Mouse (Mus musculus): ENCODE data around the gene Tnn. TPM values are rescaled to one million over a fixed set of nuclear protein-coding genes. Genes with fewer than 3 reads are reported as not detected.

Gene Tnn
- polyA plus RNA-seq, 1 experiment from 2014 or later: not detected

DNA sequence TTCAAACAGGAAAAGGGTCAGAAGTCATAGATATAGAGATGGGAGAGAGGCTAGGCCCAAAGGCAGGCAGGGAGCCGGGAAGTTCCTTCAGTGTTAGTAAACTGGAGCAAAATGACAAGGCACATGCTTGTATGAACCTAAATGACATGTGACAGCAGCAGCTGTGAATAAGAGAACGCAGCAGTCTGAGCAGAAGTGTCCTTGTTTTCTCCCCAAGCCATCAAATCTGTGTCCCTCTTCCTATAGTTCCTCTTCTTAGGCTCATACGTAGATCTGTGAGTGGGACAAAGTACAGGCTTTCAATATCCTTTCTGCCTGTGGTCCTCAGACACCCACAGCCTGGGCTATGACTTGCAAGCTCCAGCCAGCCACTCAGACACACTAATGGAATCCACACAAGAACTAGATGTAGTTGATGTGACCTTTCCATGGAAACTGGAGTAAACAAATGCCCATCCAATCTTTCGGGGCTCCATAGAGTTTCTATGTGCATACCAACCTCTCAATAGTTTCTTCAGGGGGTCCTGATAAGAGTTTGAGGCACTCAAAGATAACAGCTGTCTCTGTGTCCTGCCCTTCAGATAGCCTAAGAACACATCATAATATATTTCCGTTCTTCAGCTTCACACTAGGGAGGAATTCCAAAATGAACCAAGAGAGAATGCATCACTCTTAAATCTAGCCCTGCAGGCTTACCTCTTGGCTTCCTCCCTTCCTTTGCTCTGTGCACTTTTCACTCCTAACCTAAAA lies 104.1 kb downstream of the Tnn start:
- H3K27ac ChIP-seq: no peak overlapping the region
- no peaks in the 10 kb centered on the region for H3K27me3 ChIP-seq (replicated peaks)
- H3K36me3 ChIP-seq (replicated peaks): no peaks in the 10 kb centered on the region
- peaks cover 2% of the 10 kb centered on the region for H3K4me1 ChIP-seq
- no peak overlapping the region for H3K9ac ChIP-seq
- ATAC-seq (replicated peaks): no peak
- WGBS: 86% methylated on average over 5 of the region's 5 CpGs
- no peak overlapping the region for H3K4me2 ChIP-seq
- no peaks in the 10 kb centered on the region for H3K9me3 ChIP-seq
- H3K4me3 ChIP-seq: no peak overlapping the region

DNA sequence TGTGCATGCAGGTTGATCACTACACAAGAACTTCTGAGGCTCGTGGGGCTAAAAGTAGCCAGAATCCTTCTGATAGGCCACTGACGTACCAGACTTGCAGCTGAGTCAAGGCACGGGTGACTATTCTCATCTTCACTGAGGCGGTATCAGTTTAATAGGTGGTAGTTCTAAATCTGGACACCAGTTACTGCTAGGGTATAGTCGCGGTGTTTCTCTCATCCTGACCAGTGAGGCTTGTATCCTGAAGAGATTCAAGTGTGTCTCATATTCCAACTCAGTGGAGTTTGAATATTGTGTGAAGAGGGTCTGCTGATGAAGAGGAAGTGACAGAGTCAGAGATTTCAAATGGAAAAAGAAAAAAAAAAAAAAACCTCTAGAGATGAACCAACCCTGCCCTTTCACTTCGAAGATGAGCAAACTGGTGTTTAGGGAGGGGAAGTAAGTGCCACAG lies 105.9 kb downstream of the Tnn start:
- H3K36me3 ChIP-seq (replicated peaks): no peaks in the 10 kb centered on the region
- H3K9ac ChIP-seq: no peak overlapping the region
- no peaks in the 10 kb centered on the region for H3K27me3 ChIP-seq (replicated peaks)
- H3K4me1 ChIP-seq: peaks cover 5% of the 10 kb centered on the region
- ATAC-seq (replicated peaks): no peak
- H3K4me3 ChIP-seq: no peak overlapping the region
- H3K9me3 ChIP-seq: no peaks in the 10 kb centered on the region
- WGBS: 88% methylated on average over 7 of the region's 7 CpGs
- H3K27ac ChIP-seq: no peak overlapping the region
- H3K4me2 ChIP-seq: no peak overlapping the region

- 91% methylated on average over 4 of the region's 4 CpGs for WGBS
- H3K4me2 ChIP-seq: no peak overlapping the region
- H3K27ac ChIP-seq: no peak overlapping the region
- no peaks in the 10 kb centered on the region for H3K27me3 ChIP-seq (replicated peaks)
- no peaks in the 10 kb centered on the region for H3K9me3 ChIP-seq
- no peak overlapping the region for H3K4me3 ChIP-seq
- peaks cover 5% of the 10 kb centered on the region for H3K4me1 ChIP-seq
- no peak for ATAC-seq (replicated peaks)
- H3K36me3 ChIP-seq (replicated peaks): no peaks in the 10 kb centered on the region
- no peak overlapping the region for H3K9ac ChIP-seq
Observed at GRCm38 (mm10) chr1:160046786-160047185, 106.6 kb downstream of the Tnn start.

GRCm38 (mm10) chr1:160045971-160046370 lies 107.4 kb downstream of the Tnn start:
- no peak for ATAC-seq (replicated peaks)
- no peak overlapping the region for H3K27ac ChIP-seq

GRCm38 (mm10) chr1:160045056-160045715 lies 108.2 kb downstream of the Tnn start:
- Histone ChIP-seq H3K36me3 (replicated peaks) (no peaks in the 10 kb centered on the region), H3K9ac (no peak overlapping the region), H3K27me3 (replicated peaks) (no peaks in the 10 kb centered on the region), H3K9me3 (no peaks in the 10 kb centered on the region), H3K4me1 (peaks cover 5% of the 10 kb centered on the region), H3K27ac (no peak overlapping the region), H3K4me2 (no peak overlapping the region; the same call in 1 of the 2 replicates), H3K4me3 (0 out of 2 replicates have a peak overlapping the region, but pooled peaks have one; percentile 30)
- WGBS: 72% methylated on average over 3 of the region's 3 CpGs
- no peak for ATAC-seq (replicated peaks)

More at GRCm38 (mm10) chr1:160045971-160046370, 107.4 kb downstream of the Tnn start:
- WGBS: 81% methylated on average over 5 of the region's 5 CpGs
- Histone ChIP-seq H3K9me3 (no peaks in the 10 kb centered on the region), H3K36me3 (replicated peaks) (no peaks in the 10 kb centered on the region), H3K4me2 (no peak overlapping the region), H3K4me3 (no peak overlapping the region), H3K9ac (no peak overlapping the region), H3K27me3 (replicated peaks) (no peaks in the 10 kb centered on the region), H3K4me1 (peaks cover 5% of the 10 kb centered on the region)

GRCm38 (mm10) chr1:160044237-160045021 lies 109.0 kb downstream of the Tnn start, which contains the start of gene 4930523C07Rik:
Gene 4930523C07Rik (plus strand): TSS chr1:160044382.
- Histone ChIP-seq H3K4me3 (peak within 1 kb of the TSS; percentile 30), H3K36me3 (replicated peaks) (no peaks in the 10 kb centered on the region), H3K27ac (no peak within 1 kb of the TSS), H3K9ac (peak within 1 kb of the TSS; percentile 4; the same call in 1 of the 2 replicates), H3K27me3 (replicated peaks) (no peaks in the 10 kb centered on the region), H3K9me3 (no peaks in the 10 kb centered on the region), H3K4me2 (peak within 1 kb of the TSS; percentile 52), H3K4me1 (peaks cover 5% of the 10 kb centered on the region)
- ATAC-seq (replicated peaks): no peak
- 3% methylated on average over 33 of the region's 33 CpGs for WGBS

GRCm38 (mm10) chr1:160043271-160043975 lies 110.0 kb downstream of the Tnn start:
- H3K27me3 ChIP-seq (replicated peaks): no peaks in the 10 kb centered on the region
- WGBS: 90% methylated on average over 13 of the region's 13 CpGs
- no peaks in the 10 kb centered on the region for H3K9me3 ChIP-seq
- peaks cover 5% of the 10 kb centered on the region for H3K4me1 ChIP-seq
- H3K4me3 ChIP-seq: no peak overlapping the region
- ATAC-seq (replicated peaks): no peak
- H3K4me2 ChIP-seq: no peak overlapping the region
- no peak overlapping the region for H3K9ac ChIP-seq
- H3K36me3 ChIP-seq (replicated peaks): no peaks in the 10 kb centered on the region
- H3K27ac ChIP-seq: no peak overlapping the region

GRCm38 (mm10) chr1:160042351-160042750 lies 111.0 kb downstream of the Tnn start:
- Histone ChIP-seq H3K27me3 (replicated peaks) (no peaks in the 10 kb centered on the region), H3K9me3 (no peaks in the 10 kb centered on the region), H3K4me1 (peaks cover 5% of the 10 kb centered on the region), H3K4me2 (no peak overlapping the region), H3K36me3 (replicated peaks) (no peaks in the 10 kb centered on the region), H3K4me3 (no peak overlapping the region), H3K9ac (no peak overlapping the region), H3K27ac (no peak overlapping the region)
- ATAC-seq (replicated peaks): no peak
- 82% methylated on average over 7 of the region's 7 CpGs for WGBS

- Histone ChIP-seq H3K36me3 (replicated peaks) (no peaks in the 10 kb centered on the region), H3K9me3 (no peaks in the 10 kb centered on the region), H3K27ac (no peak overlapping the region), H3K9ac (no peak overlapping the region), H3K4me3 (no peak overlapping the region), H3K4me1 (peaks cover 5% of the 10 kb centered on the region), H3K4me2 (no peak overlapping the region), H3K27me3 (replicated peaks) (no peaks in the 10 kb centered on the region)
- 94% methylated on average over 7 of the region's 7 CpGs for WGBS
- ATAC-seq (replicated peaks): no peak
Observed at GRCm38 (mm10) chr1:160041264-160041775, 112.1 kb downstream of the Tnn start.

GRCm38 (mm10) chr1:160039951-160040645 lies 113.3 kb downstream of the Tnn start:
- H3K4me1 ChIP-seq: peaks cover 5% of the 10 kb centered on the region
- WGBS: 70% methylated on average over 7 of the region's 7 CpGs
- no peaks in the 10 kb centered on the region for H3K36me3 ChIP-seq (replicated peaks)
- no peak overlapping the region for H3K27ac ChIP-seq
- no peaks in the 10 kb centered on the region for H3K9me3 ChIP-seq
- no peak overlapping the region for H3K4me2 ChIP-seq
- no peak overlapping the region for H3K9ac ChIP-seq
- no peak for ATAC-seq (replicated peaks)
- H3K27me3 ChIP-seq (replicated peaks): no peaks in the 10 kb centered on the region
- no peak overlapping the region for H3K4me3 ChIP-seq

- no peaks in the 10 kb centered on the region for H3K27me3 ChIP-seq (replicated peaks)
- no peaks in the 10 kb centered on the region for H3K4me1 ChIP-seq
- no peaks in the 10 kb centered on the region for H3K36me3 ChIP-seq (replicated peaks)
- WGBS: 80% methylated on average over 5 of the region's 5 CpGs
- H3K9me3 ChIP-seq: no peaks in the 10 kb centered on the region
- no peak overlapping the region for H3K4me3 ChIP-seq
- no peak overlapping the region for H3K4me2 ChIP-seq
- no peak for ATAC-seq (replicated peaks)
- no peak overlapping the region for H3K27ac ChIP-seq
- no peak overlapping the region for H3K9ac ChIP-seq
Observed at GRCm38 (mm10) chr1:160036996-160037521, 116.3 kb downstream of the Tnn start.
